Mouse (Mus musculus) forebrain, embryonic 15.5 days (tissue): ENCODE measurements around the gene Aldh3b2. TPM values are rescaled to one million over a fixed set of nuclear protein-coding genes. Genes with fewer than 3 reads are reported as not detected.

Source experiments
- ATAC-seq: fragments of 200-750 bp; cut with Nextera tagmentation; replicated peaks from 2 replicates; pipeline ENCODE4 v1.8.0; 2017; ENCODE audit warnings: mild to moderate bottlenecking, moderate TSS enrichment, moderate library complexity
- H3K27ac ChIP-seq: fragments of 300-500 bp; sonication (generic); replicated peaks from 2 replicates; pipeline ENCODE4 v1.5.1; 2015; ENCODE audit warnings: mild to moderate bottlenecking, inconsistent platforms
- H3K27me3 ChIP-seq: fragments of 300-500 bp; sonication (generic); 2 replicates; pipeline ENCODE4 v1.6.1; 2015; ENCODE audit warnings: inconsistent platforms
- H3K36me3 ChIP-seq: fragments of 300-500 bp; sonication (generic); 2 replicates; pipeline ENCODE4 v1.6.1; 2015; ENCODE audit warnings: mild to moderate bottlenecking, inconsistent platforms
- H3K4me1 ChIP-seq: fragments of 300-500 bp; sonication (generic); 2 replicates; pipeline ENCODE4 v1.6.1; 2015; ENCODE audit warnings: inconsistent platforms
- H3K4me2 ChIP-seq: fragments of 300-500 bp; sonication (generic); replicated peaks from 2 replicates; pipeline ENCODE4 v1.6.1; 2015; ENCODE audit warnings: mild to moderate bottlenecking, inconsistent platforms
- H3K4me3 ChIP-seq: fragments of 300-500 bp; sonication (generic); 2 replicates; pipeline ENCODE4 v1.5.1; 2015; ENCODE audit warnings: mild to moderate bottlenecking, inconsistent platforms
- H3K9ac ChIP-seq: fragments of 300-500 bp; sonication (generic); replicated peaks from 2 replicates; pipeline ENCODE4 v1.6.1; 2015; ENCODE audit warnings: mild to moderate bottlenecking, inconsistent platforms
- H3K9me3 ChIP-seq: fragments of 300-500 bp; sonication (generic); 2 replicates; pipeline ENCODE4 v1.6.1; 2016; ENCODE audit warnings: inconsistent platforms
- WGBS: fragments of 180-500 bp; shearing (Covaris S2); methylation state at CpG from one replicate; pipeline ENCODE4 v1.1.7; 2015; ENCODE audit warnings: mixed read lengths; 5-methylcytosine and 5-hydroxymethylcytosine counted together
- polyA plus RNA-seq: library from polyadenylated mRNA; unstranded; fragments of >200 nt; fragmentation: Nextera tagmentation; extraction: Ambion mirVana; gene quantifications from 2 replicates; pipeline ENCODE4 v1.2.1, GENCODE M21; 2015

Gene Aldh3b2
- polyA plus RNA-seq, 1 experiment from 2014 or later, result 0.28 TPM

GRCm38 (mm10) chr19:3931716-3932115 is 40.4 kb upstream of the Aldh3b2 start:
- Histone ChIP-seq H3K4me1 (peaks cover 32% of the 10 kb centered on the region), H3K9ac (no peak overlapping the region), H3K9me3 (no peaks in the 10 kb centered on the region), H3K27ac (no peak overlapping the region), H3K4me2 (no peak overlapping the region), H3K36me3 (no peaks in the 10 kb centered on the region), H3K4me3 (no peak overlapping the region), H3K27me3 (peaks cover 4% of the 10 kb centered on the region; the same call in 1 of the 2 replicates)
- 91% methylated on average over 9 of the region's 9 CpGs for WGBS
- no peak for ATAC-seq

- H3K9me3 ChIP-seq, result no peaks in the 10 kb centered on the region
- WGBS, result 8% methylated on average over 42 of the region's 42 CpGs
- H3K27ac ChIP-seq, result no peak within 1 kb of the TSS
- peak within 1 kb of the TSS; percentile 33 for H3K9ac ChIP-seq
- H3K4me2 ChIP-seq, result peak within 1 kb of the TSS; percentile 70
- peaks cover 18% of the 10 kb centered on the region for H3K4me1 ChIP-seq
- H3K27me3 ChIP-seq, result peaks cover 4% of the 10 kb centered on the region; the same call in 1 of the 2 replicates
- no peaks in the 10 kb centered on the region for H3K36me3 ChIP-seq
- peak within 1 kb of the TSS; percentile 39 for H3K4me3 ChIP-seq
- ATAC-seq, result 0 out of 2 replicates have a peak, but pooled peaks have one; percentile 51
Measured at GRCm38 (mm10) chr19:3935032-3935895, 36.9 kb upstream of the Aldh3b2 start, which contains the start of gene Unc93b1. Unc93b1 (plus strand) TSS chr19:3935186.

GRCm38 (mm10) chr19:3935896-3936850 is 36.0 kb upstream of the Aldh3b2 start:
- H3K27ac ChIP-seq, result no peak overlapping the region
- peaks cover 4% of the 10 kb centered on the region; the same call in 1 of the 2 replicates for H3K27me3 ChIP-seq
- H3K4me2 ChIP-seq, result peak overlapping the region; percentile 70
- H3K4me1 ChIP-seq, result peaks cover 13% of the 10 kb centered on the region
- WGBS, result 6% methylated on average over 21 of the region's 22 CpGs
- H3K9ac ChIP-seq, result peak overlapping the region; percentile 33
- H3K36me3 ChIP-seq, result no peaks in the 10 kb centered on the region
- ATAC-seq, result no peak
- no peaks in the 10 kb centered on the region for H3K9me3 ChIP-seq
- peak overlapping the region; percentile 39 for H3K4me3 ChIP-seq

- Histone ChIP-seq H3K36me3 (no peaks in the 10 kb centered on the region), H3K9me3 (no peaks in the 10 kb centered on the region), H3K4me1 (0 out of 2 replicates have a peak, but pooled peaks cover 4% of the 10 kb centered on the region), H3K27ac (no peak overlapping the region), H3K4me3 (no peak overlapping the region), H3K9ac (no peak overlapping the region), H3K4me2 (no peak overlapping the region), H3K27me3 (0 out of 2 replicates have a peak, but pooled peaks cover 3% of the 10 kb centered on the region)
- no peak for ATAC-seq
- 90% methylated on average over 7 of the region's 7 CpGs for WGBS
Measured at GRCm38 (mm10) chr19:3942315-3942714, 29.8 kb upstream of the Aldh3b2 start.

GRCm38 (mm10) chr19:3942986-3943735 is 29.0 kb upstream of the Aldh3b2 start:
- 30% methylated on average over 27 of the region's 27 CpGs for WGBS
- Histone ChIP-seq H3K36me3 (no peaks in the 10 kb centered on the region), H3K27ac (no peak overlapping the region), H3K9me3 (no peaks in the 10 kb centered on the region), H3K27me3 (0 out of 2 replicates have a peak, but pooled peaks cover 3% of the 10 kb centered on the region), H3K4me2 (no peak overlapping the region), H3K4me3 (no peak overlapping the region), H3K4me1 (0 out of 2 replicates have a peak, but pooled peaks cover 4% of the 10 kb centered on the region), H3K9ac (no peak overlapping the region)
- no peak for ATAC-seq

GRCm38 (mm10) chr19:3945872-3946564 is 26.1 kb upstream of the Aldh3b2 start:
- Histone ChIP-seq H3K36me3 (no peaks in the 10 kb centered on the region), H3K27ac (no peak overlapping the region), H3K4me1 (0 out of 2 replicates have a peak, but pooled peaks cover 4% of the 10 kb centered on the region), H3K9me3 (no peaks in the 10 kb centered on the region), H3K4me3 (no peak overlapping the region), H3K27me3 (0 out of 2 replicates have a peak, but pooled peaks cover 3% of the 10 kb centered on the region), H3K9ac (no peak overlapping the region), H3K4me2 (no peak overlapping the region)
- WGBS, result 40% methylated on average over 10 of the region's 10 CpGs
- ATAC-seq, result no peak

GRCm38 (mm10) chr19:3946715-3947114 is 25.4 kb upstream of the Aldh3b2 start:
- Histone ChIP-seq H3K9me3 (no peaks in the 10 kb centered on the region), H3K27ac (no peak overlapping the region), H3K27me3 (0 out of 2 replicates have a peak, but pooled peaks cover 3% of the 10 kb centered on the region), H3K4me3 (no peak overlapping the region), H3K36me3 (no peaks in the 10 kb centered on the region), H3K4me1 (0 out of 2 replicates have a peak, but pooled peaks cover 4% of the 10 kb centered on the region), H3K9ac (no peak overlapping the region), H3K4me2 (no peak overlapping the region)
- 12% methylated on average over 2 of the region's 2 CpGs for WGBS
- peak; percentile 68; the same call in 1 of the 2 replicates for ATAC-seq

- H3K27me3 ChIP-seq, result 0 out of 2 replicates have a peak, but pooled peaks cover 3% of the 10 kb centered on the region
- no peak overlapping the region for H3K4me3 ChIP-seq
- H3K27ac ChIP-seq, result no peak overlapping the region
- ATAC-seq, result no peak
- 77% methylated on average over 3 of the region's 3 CpGs for WGBS
- H3K9ac ChIP-seq, result no peak overlapping the region
- H3K4me1 ChIP-seq, result 0 out of 2 replicates have a peak, but pooled peaks cover 4% of the 10 kb centered on the region
- no peaks in the 10 kb centered on the region for H3K9me3 ChIP-seq
- no peak overlapping the region for H3K4me2 ChIP-seq
- no peaks in the 10 kb centered on the region for H3K36me3 ChIP-seq
Measured at GRCm38 (mm10) chr19:3947813-3948212, 24.3 kb upstream of the Aldh3b2 start.

- Histone ChIP-seq H3K27me3 (no peaks in the 10 kb centered on the region), H3K9ac (no peak overlapping the region; the same call in 1 of the 2 replicates), H3K27ac (no peak overlapping the region), H3K4me1 (0 out of 2 replicates have a peak, but pooled peaks cover under 1% of the 10 kb centered on the region), H3K4me3 (no peak overlapping the region), H3K9me3 (no peaks in the 10 kb centered on the region), H3K36me3 (no peaks in the 10 kb centered on the region), H3K4me2 (no peak overlapping the region)
- ATAC-seq, result no peak
- WGBS, result 76% methylated on average over 14 of the region's 14 CpGs
Measured at GRCm38 (mm10) chr19:3948546-3948945, 23.6 kb upstream of the Aldh3b2 start.

GRCm38 (mm10) chr19:3950331-3950730 is 21.8 kb upstream of the Aldh3b2 start:
- Histone ChIP-seq H3K4me2 (no peak overlapping the region), H3K4me1 (no peaks in the 10 kb centered on the region), H3K27me3 (no peaks in the 10 kb centered on the region), H3K9ac (no peak overlapping the region), H3K9me3 (no peaks in the 10 kb centered on the region), H3K4me3 (no peak overlapping the region), H3K27ac (no peak overlapping the region), H3K36me3 (no peaks in the 10 kb centered on the region)
- ATAC-seq, result no peak
- 79% methylated on average over 3 of the region's 3 CpGs for WGBS

- H3K4me1 ChIP-seq, result no peaks in the 10 kb centered on the region
- no peaks in the 10 kb centered on the region for H3K36me3 ChIP-seq
- H3K27me3 ChIP-seq, result no peaks in the 10 kb centered on the region
- H3K4me3 ChIP-seq, result no peak overlapping the region
- no peak overlapping the region for H3K9ac ChIP-seq
- H3K4me2 ChIP-seq, result no peak overlapping the region
- no peak overlapping the region for H3K27ac ChIP-seq
- no peak for ATAC-seq
- H3K9me3 ChIP-seq, result no peaks in the 10 kb centered on the region
Measured at GRCm38 (mm10) chr19:3951461-3951860, 20.7 kb upstream of the Aldh3b2 start.
